Mouse (Mus musculus) left cerebral cortex, postnatal 25 days (tissue): ENCODE data around the gene Rhox3a2. TPM values are rescaled to one million over a fixed set of nuclear protein-coding genes. Genes with fewer than 3 reads are reported as not detected.
"Not testable (repeated sequence)": the region's sequence is repeated elsewhere in the genome, so short reads cannot be mapped to it uniquely, and the experiment has no call there.

Source experiments
- DNase-seq, 2 experiments: peaks; one replicate each; pipeline ENCODE4 v3.0.0; 2022; ENCODE audit warnings: low spot score in 2 of 2, mixed read lengths in 1 of 2
- intact Hi-C: fragments of 180-260 bp; cut with DNase I; formaldehyde crosslinking; loops from one replicate; pipeline ENCODE4 v1.15.1; 2025
- total RNA-seq, 2 experiments: library from RNA; stranded (reverse); gene quantifications; 2 replicates each; pipeline ENCODE4 v1.2.3; 2021

Gene Rhox3a2
- total RNA-seq: not detected

DNA sequence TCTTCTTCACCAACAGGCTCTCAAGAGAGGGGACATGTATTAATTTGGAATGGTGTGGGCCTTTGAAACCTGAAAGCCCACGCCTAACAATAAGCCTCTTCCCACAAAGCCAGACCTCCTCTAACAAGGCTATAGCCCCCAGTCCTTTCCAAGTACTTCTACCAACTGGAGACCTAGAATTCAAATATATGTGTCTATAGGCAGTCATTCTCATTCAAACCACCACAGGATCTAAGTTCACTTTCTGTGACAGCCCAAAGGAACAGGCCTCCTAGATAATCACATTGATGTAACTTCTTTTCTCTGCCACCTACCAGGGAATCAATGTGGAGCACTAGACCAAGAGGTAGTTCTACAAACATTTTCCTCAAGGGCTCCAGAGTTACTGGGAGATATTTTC, at the start of gene Rhox3a2:
Rhox3a2 (plus strand) TSS at position 301 of the 400 bp plus-strand sequence.
- DNase-seq, intact Hi-C loops: not testable (repeated sequence)

DNA sequence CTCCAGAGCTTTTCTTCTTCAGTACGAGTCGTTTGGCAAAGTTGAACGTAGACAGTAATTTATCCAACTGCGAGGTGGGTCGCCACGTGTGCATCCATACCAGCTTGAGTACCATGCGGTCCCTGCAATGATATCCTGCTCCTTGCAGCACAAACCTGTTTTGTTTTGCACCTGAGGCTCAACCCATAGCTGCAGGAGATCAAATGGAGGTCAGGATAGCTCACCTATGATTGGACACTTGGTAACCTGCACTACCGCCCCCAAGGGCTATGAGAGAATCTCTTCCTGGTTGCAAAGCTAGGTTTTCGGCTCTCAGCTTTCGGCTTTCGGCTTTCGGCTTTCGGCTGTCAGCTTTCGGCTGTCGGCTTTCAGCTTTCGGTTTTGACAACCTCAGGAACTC, 10.7 kb downstream of the Rhox3a2 start, which contains the start of gene Rhox4a2:
Rhox4a2 (plus strand) TSS at position 301 of the 400 bp plus-strand sequence.
- intact Hi-C loops, DNase-seq: not testable (repeated sequence)

DNA sequence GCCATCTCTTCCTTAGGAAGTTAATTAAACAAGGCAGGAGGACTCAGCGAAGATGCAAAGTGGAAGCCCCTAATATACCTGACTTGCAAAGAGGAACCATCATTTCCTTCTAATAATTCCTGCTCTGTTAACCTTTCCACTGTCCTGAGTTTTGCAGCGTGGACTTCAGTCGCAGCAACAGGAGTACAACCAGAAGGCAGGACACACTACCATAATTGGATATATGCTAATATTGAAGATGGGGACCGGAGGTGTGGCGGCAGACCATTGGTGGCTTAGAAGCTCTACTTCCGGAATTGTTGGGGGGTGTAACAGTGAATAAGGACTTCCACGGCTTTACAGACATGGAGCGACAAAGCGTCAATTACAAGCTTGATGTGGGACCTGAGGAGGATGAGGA, 31.9 kb downstream of the Rhox3a2 start, which contains the start of gene Rhox2b:
Rhox2b (plus strand) TSS at position 301 of the 400 bp plus-strand sequence.
- intact Hi-C loops, DNase-seq: not testable (repeated sequence)

DNA sequence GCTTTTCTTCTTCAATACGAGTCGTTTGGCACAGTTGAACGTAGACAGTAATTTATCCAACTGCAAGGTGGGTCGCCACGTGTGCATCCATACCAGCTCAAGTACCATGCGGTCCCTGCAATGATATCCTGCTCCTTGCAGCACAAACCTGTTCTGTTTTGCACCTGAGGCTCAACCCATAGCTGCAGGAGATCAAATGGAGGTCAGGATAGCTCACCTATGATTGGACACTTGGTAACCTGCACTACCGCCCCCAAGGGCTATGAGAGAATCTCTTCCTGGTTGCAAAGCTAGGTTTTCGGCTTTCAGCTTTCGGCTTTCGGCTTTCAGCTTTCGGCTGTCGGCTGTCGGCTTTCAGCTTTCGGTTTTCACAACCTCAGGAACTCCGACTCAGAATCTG, 52.4 kb downstream of the Rhox3a2 start, which contains the start of gene Rhox4b:
Rhox4b (plus strand) TSS at position 301 of the 400 bp plus-strand sequence.
- intact Hi-C loops, DNase-seq: not testable (repeated sequence)

Other genes starting within 250 kb of the Rhox3a2 start
- gene Akap14, start 211.2 kb upstream of the Rhox3a2 start, total RNA-seq: not detected
- gene Ndufa1, start 188.9 kb upstream of the Rhox3a2 start, total RNA-seq: 100 to 1,000 TPM; 227 to 238 TPM
- 1 to 10 TPM; 7.4 TPM for gene Rnf113a1, start 188.8 kb upstream of the Rhox3a2 start, total RNA-seq
- gene Gm9, start 169.0 kb upstream of the Rhox3a2 start, total RNA-seq: not detected
- not detected for gene Rhox1, start 157.8 kb upstream of the Rhox3a2 start, total RNA-seq
- gene Rhox2a, start 135.1 kb upstream of the Rhox3a2 start, total RNA-seq: not detected
- gene Rhox3a, start 130.1 kb upstream of the Rhox3a2 start, total RNA-seq: not detected
- not detected for gene Rhox4a, start 114.7 kb upstream of the Rhox3a2 start, total RNA-seq
- not detected for gene Rhox4a2, start 10.8 kb downstream of the Rhox3a2 start, total RNA-seq
- not detected for gene Rhox2b, start 32.0 kb downstream of the Rhox3a2 start, total RNA-seq
- not detected for gene Rhox4b, start 52.5 kb downstream of the Rhox3a2 start, total RNA-seq
- not detected for gene Rhox2c, start 73.7 kb downstream of the Rhox3a2 start, total RNA-seq
- not detected for gene Rhox3c, start 78.6 kb downstream of the Rhox3a2 start, total RNA-seq
- not detected for gene Rhox4c, start 100.3 kb downstream of the Rhox3a2 start, total RNA-seq
- not detected for gene Rhox2d, start 113.4 kb downstream of the Rhox3a2 start, total RNA-seq
- gene Rhox4d, start 134.3 kb downstream of the Rhox3a2 start, total RNA-seq: not detected
- gene Rhox2e, start 150.4 kb downstream of the Rhox3a2 start, total RNA-seq: not detected
- not detected for gene Rhox3e, start 162.0 kb downstream of the Rhox3a2 start, total RNA-seq
- gene Rhox4e, start 177.4 kb downstream of the Rhox3a2 start, total RNA-seq: not detected
- not detected for gene Rhox2f, start 191.4 kb downstream of the Rhox3a2 start, total RNA-seq
- not detected for gene Rhox3f, start 201.0 kb downstream of the Rhox3a2 start, total RNA-seq
- gene Rhox4f, start 227.7 kb downstream of the Rhox3a2 start, total RNA-seq: not detected
- gene Rhox3g, start 248.6 kb downstream of the Rhox3a2 start, total RNA-seq: not detected